Mouse (Mus musculus) 3134 (cell line): ENCODE data around the gene Nmrk2.
A peak's percentile ranks its signal among the peaks of the same experiment; 100 is the strongest.
"Not testable (repeated sequence)": the region's sequence is repeated elsewhere in the genome, so short reads cannot be mapped to it uniquely, and the experiment has no call there.

Experiments used
- DNase-seq: peaks from one replicate; pipeline ENCODE4 v3.0.0-alpha.2; 2011; ENCODE audit warnings: low spot score; ENCODE audit not compliant: insufficient read length; ENCODE audit errors: extremely low read depth

The Nmrk2 gene

DNA sequence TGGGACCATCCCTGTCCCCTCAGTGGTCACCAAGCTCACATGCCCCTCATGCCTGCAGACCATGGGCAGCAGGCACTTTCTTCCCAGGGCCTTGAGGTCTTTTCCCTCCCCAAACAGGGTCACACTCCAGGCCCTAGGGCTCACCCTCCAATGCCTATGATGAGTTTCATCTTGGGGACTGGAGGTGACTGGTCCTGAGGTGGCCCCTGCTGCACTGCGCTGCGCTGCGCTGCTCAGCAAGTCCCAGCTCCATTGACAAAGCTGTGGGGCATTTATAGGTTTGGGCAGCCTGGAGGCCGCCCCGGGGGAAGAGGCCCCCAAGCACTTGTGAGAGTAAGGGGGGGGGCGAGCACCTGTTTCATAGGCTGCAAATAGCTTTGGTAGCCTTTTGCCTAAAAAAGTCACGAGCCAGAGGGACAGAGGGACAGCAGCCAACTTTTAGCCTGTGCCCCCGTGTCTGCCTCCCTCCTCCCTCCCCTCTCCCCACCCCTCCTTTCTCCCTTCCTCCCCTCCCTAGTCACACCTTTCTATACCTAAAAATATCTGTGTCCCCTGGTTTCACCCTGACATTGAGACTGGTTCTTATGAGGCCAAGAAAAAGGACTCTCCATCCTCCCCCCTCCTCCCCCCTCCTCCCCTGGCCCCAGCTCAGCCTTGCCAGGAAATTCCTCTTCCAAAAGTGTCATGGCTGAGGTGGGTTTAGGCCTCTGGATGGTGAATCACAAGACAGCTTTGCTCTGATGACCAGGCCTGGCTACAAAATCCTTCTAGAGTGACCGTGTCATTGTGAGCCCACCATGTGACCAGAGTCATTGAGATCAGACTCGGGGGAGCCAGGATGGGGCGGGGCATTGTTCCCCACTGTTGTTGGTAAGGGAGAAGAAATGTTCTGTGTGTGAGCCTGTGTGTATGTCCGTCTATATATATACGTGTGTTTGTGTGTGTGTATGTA lies at the start of gene Nmrk2:
Nmrk2 (minus strand) TSS at position 245 of the 952 bp plus-strand sequence.
- no peak for DNase-seq

DNA sequence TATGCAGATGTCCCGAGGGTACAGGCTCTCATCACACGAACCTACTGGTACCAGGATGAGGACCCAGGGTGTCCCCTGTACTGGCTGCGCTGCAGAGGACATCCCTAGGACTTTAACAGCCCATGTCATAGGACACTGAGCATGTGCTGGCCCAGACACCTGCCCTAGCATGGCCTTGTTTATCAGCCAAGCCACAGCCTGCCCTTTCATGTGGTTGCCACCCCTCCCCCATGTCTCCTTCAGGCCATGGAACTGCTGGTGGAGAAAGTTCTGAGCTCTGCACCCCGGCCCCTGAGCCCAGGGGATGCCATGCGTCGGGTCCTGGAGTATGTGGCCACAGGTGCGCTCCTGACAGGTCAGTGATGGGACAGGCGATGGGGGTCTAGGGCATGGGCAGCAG lies 47.6 kb upstream of the Nmrk2 start:
- DNase-seq, result no peak

DNA sequence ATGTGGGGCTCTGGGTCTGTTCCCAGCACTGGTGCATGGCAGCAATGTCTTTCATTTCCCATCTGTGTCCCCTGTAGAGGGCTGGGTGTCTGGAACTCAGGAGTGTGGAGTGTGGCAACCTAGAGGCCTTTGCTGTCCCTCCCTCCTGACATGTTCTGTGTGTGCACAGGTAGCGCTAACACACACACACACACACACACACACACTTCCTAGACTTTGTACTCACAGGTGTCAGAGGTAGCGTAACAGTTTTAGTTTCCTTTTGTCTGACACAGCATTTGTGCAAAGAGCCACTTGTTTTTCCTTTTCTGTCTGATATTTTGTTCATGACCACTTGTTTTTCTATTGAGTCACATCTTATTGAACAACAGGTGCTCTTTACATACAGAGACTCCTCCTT lies 46.0 kb upstream of the Nmrk2 start:
- DNase-seq, result no peak

DNA sequence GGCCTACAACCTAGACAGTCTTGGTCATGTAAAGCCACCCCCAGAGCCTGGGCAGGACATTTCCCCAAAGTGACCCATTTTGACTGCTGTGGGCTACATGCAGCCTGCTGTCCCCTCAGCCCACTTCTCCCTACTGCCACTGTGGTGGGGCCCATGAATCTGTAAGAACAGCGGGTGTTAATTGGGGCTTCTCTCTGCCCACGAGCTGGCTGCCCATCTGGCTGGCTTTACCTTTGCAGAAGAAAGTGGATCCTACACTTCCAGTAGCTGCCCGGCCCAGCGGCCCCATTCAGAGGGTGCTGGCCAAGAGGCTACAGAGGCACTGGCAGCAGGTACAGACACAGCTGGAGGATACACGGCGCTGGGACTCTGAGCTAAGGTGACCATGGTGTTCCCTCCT lies 43.3 kb upstream of the Nmrk2 start:
- no peak for DNase-seq

DNA sequence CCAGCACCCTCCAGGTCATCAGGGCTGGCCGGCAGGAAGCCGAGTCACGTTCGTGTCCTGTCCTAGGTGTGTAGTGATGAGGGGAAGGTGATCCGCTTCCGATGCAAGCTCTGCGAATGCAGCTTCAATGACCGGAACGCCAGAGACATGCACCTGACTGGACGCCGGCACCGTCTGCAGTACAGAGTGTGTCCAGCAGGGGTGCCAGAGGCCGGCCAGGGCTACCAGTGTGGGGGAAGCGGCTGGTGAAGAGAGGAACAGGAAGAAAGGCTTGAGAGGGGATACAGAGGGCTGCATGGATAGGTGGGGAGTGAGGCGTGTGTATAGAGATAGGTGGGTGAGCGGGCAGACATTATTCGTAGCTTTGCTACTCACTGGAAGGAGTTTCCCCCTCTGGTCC lies 42.7 kb upstream of the Nmrk2 start:
- peak; percentile 68 for DNase-seq

DNA sequence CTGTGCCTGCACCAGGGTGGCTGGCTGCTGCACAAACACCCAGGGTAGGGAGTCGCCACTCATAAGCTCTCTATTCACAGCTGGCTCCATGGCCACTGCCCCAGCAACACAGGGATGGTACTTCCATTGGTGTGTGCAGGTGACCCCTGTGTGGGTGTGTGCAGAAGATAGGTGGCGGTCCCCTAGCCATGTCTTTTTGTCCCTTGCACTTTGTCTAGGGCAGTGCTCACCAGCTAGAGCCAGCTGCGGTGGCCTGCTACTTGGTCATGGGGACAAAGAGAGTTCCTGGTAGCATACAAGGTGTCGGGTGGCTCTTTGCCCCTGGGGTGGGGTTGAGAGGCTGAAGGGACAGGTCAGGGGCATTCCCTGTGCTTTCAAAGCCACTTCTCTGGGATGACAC lies 42.3 kb upstream of the Nmrk2 start:
- DNase-seq, result no peak

DNA sequence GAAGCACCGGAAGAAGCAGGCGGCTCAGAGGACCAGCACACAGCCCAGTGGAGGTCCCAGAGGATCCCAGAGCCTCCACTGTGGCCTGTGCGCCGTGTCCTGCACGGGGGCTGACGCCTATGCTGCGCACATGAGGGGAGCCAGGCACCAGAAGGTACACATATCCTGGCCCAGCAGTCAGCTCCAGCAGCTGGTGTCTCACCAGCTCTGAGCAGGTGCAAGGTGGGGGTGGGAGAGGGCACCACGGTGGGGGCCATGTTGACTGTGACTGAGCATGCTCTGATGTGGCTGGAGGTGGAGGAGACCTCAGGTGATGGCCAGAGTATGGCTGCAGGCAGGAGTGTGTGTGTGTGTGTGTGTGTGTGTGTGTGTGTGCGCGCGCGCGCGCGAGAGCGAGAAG lies 40.2 kb upstream of the Nmrk2 start:
- no peak for DNase-seq

DNA sequence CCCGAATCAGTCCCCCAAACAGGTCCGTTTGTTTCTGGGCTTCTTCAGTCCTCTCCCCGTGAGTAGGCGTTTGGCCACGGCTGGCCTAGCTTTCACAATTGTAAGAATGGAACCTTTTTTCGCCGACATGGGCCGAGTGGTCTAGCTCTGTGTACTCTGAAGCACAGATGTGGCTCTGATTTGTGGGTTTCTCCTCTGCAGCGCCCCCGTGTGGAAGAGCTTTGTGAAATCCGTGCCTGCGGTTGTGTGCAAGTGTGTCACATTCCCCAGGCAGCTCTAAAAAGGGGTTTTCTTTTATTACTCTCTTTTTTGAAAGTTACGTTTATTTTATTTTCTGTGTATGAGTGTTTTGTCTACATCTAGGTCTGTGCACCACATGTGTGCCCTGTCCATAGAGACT lies 39.0 kb upstream of the Nmrk2 start:
- no peak for DNase-seq

DNA sequence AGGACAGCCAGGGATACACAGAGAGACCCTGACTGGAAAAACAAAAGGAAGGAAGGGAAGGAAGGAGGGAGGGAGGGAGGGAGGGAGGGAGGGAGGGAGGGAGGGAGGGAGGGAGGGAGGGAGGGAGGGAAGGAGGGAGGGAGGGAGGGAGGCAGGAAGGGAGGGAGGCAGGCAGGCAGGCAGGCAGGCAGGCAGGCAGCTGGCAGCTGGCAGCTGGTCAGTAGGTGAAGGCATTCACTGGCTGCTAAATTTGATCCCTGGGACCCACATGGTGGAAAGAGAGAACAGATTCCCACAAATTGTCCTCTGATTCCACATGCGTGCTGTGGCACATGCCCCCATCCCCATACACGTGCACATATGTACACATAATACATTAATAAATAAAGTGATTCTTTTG lies 36.8 kb upstream of the Nmrk2 start:
- DNase-seq, result no peak

DNA sequence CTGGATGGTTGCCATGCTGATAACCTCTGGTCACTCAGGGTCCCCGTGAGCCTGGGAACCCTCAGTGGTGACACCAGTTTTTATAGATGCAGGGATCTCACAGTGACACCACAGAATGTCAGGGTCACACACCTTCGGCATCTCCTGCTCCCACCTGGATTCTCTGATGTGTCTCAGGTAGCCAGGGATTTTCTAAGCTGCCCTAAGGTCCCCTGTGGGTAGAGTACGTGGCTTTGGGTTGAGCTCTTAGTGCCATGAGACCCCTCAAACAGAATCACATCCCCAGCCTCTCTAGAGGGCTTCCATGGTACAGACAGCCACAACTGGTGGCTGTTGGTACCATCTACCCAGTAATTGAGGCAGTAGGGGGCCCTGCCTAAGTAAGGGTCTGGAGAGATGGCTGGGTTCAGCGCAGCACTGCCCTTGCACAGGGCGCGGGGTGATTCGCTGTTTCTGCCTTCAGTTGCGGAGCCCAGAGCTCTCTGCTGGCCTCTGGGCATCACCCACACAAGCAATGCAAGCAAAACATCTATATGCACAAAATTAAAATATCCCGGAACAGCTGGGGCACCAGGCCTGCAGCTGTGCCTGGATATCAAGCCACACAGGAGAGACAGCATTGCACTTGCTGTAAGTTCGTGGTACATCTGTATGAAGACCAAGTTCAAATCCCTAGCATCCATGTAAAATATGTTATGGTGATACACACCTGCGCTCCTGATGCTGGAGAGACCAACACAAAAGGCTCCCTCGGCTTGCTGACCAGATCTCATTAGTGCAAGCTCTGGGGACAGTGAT lies 34.8 kb upstream of the Nmrk2 start:
- DNase-seq, result no peak

DNA sequence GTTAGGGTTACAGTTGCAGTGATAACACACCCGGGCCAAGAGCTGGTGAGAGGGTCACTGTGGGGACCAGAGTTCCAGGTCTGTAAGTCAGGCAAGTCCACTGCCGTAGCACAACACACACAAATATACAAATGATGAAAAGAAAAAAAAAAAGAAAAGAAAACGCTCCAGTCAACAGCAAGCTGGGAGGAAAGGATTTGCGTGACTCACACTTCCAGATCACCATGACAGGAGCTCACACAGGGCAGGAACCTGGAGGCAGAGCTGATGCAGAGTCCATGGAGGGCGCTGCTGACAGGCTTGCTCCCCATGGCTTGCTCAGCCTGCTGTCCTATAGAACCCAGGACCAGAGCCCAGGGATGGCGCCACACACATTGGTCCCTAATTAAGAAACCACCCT lies 32.4 kb upstream of the Nmrk2 start:
- DNase-seq, result no peak

DNA sequence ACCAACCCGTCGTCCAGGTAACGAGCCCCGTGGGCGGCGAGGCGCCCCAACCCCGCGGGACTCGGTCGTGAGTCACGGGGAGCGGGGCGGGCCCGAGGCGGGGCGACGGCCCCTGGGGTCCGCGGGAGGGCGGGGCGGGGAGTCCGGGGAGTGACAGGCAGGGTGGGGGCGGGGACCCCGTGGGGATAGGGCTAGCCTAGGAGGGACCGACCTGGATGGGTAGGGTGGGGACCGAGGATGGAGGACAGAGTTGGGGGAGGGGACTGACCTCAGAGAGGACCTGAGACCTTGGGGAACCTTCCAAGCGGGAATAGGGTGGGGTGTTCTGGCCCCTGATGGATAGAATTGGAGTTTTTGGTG lies 31.4 kb upstream of the Nmrk2 start:
- DNase-seq, result no peak

DNA sequence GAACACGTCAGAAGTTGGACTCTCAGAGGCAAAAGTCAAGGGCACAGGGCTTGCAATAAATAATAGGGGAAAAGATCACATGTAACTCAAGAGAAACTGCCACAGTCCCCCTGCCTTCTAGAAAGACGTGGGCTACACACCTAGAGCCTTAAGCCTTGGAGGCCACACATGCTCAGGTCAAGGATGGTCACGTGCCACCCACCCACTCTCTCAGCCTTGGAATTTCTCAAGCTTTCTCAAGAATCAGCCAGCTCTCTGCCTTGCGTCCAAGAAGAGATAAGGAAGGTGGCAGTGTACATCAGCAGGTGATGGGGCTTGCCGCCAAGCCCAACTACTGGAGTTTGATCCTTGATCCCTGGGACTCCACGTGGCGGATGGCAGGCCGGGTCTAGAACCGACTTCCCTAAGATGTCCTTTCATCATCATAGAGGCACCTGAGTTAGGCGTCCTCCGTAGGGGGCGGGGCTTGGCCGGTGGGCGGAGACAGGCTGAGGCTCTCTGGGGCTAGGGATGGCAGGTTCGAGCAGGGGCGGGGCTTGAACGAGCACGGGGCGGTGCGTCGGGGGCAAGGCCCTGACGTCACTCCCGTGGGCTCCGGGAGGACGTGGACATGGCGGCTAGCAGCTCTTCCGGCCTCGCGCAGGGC lies 30.9 kb upstream of the Nmrk2 start, which contains the start of gene Zfr2:
Zfr2 (plus strand) TSS at position 576 of the 646 bp plus-strand sequence.
- peak; percentile 97 for DNase-seq

DNA sequence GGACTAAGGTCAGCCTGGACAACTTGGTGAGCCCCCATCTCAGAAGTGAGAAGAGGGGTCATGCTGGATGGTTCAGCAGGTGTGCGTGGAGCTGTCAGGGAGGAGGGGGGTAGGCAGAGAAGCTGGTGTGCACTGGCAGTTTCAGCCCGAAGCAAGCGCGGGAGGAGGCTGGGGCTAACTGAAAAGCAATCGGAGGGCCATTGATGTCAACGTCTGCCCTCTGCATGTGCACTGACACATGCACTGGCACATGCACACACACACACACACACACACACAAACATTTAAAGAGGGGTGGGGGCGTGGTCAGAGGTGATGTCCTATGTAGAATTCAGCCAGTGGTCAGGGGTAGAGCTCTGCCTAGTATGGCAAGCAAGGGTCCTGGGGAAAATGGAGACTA lies 29.6 kb upstream of the Nmrk2 start:
- no peak for DNase-seq

DNA sequence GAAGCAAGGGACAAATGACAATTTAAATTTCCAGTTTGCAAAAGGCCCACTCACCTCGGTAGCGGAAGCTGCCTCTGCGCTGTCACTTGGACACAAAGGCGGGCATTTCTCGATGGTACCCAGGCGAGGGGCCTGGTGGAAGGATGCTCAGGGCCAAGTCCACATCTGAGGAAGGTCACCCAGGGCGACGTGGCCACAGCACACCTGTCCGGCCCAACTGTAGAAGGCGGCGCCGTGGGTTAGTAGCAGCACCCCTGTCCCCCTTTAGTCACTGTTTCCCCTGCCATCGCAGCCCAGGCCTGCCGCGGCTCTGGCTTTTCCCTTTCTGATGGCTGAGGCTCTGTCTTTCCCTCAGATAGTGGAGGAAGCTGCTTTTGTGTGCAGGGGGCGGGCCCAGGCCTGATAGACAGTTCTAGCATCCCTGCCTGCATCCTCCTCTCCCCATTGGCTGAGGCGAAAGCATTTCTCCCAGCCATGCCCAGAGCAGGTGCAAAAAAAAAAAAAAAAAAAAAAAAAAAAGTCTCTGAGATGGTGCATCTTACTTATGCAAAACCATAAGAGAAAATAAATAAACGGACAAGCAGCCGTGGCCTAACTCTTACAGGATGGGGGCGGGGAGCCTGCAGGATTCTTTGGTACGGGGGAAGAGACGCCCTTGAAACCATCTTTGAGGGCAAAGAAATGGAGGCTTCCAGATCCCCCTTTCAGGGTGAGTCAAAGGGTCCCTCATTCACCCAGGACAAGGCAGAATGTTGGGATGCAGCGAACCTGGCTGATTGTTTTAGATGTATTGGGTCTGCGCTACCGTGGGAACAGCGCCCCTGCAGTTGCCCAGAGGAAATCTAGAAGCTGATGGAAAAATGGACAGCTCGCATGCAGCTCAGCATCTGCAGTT lies 28.8 kb upstream of the Nmrk2 start, which contains the start of gene Atcay:
Atcay (minus strand) TSS at position 396 of the 895 bp plus-strand sequence.
- no peak for DNase-seq

DNA sequence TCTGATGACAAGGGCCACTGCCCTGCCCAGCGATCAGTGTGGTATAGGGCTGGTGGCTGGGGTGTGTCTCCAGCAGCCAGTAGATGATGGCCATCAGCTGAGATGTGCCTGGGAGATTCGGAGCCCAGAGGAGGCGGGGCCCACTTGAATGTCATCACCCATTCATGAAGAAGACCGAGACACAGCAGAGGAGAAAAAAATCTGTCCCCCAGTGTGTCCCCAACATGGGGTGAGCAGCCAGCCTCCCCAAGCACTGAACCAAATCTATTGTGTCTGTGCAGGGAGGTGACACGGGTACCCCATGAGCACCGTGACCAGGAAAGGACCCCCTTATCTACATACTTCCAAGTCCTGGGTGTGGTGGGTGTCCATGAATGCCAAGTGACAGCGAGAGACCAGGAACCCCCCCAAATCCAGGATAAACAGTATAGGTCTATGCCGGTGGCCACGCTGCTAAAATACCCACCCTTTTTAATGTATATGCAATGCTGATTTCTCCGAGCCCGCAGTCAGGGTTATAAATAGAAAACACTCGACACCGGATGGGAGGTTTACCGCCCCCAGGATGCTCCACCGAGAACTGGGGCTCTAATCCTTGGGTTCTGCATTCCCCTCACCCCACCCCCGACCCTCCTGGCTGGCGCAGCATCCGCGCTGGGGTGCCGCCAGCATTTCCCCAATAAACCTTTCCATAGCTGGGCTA lies 28.0 kb upstream of the Nmrk2 start:
- no peak for DNase-seq

DNA sequence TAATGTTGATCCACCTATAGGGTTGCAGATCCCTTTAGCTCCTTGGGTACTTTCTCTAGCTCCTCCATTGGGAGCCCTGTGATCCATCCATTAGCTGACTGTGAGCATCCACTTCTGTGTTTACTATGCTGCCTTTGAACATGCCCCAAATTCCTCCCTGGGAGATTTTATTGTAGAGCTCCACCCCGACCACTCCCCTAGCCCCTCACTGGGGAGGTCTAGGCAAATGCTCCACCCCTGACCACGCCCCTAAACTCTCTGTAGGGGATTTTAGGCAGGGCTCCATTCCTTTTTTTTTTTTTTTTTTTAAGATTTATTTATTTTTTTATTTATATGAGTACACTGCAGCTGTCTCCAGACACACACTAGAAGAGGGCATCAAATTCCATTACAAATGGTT lies 21.9 kb upstream of the Nmrk2 start:
- DNase-seq, result not testable (repeated sequence)

DNA sequence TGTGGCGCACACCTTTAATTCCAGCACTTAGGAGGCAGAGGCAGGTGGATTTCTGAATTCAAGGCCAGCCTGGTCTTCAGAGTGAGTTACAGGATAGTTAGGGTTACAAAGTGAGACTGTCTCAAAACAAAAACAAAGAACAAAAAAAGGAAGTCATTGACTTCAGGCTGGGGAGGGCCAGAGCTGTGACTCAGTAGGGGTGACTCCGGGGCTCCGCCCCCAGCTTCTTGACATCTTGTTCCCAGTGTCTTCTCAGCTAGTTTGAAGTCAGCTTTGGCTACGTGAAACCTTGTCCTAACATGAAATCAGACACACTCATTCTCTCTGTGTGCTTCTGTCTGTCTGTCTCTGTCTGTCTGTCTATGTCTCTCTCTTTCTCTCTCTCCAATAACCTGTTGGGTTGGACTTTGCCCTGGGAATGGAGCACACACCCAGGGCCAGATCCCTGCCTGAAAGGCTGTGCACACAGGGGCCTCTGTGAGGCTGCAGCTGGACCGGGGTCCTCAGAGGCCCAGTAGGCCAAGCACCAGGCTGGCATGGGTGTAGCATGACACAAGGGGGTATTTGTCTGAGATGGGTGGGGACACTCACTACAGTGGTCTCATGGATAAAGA lies 19.7 kb upstream of the Nmrk2 start:
- DNase-seq, result no peak

DNA sequence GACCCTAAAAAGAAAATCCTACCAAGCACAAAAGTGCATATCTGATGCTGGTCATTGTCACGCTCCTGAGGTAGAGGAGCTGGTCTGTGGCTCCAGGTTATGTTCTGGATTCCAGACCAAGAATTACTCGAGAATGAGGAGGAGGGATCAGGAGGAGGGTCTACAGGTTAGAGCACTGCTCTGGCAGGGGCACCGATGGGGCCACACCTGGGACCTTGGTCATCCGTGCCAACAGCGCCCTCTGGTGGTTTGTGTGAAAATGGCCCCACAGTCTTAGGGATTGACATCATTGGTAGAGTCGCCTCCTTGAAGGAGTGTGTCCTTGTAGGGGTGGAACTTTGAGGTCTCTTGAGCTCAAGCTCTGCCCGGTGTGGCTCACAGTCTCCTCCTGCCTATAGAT lies 16.1 kb upstream of the Nmrk2 start:
- DNase-seq, result no peak
